Mouse (Mus musculus) kidney, adult 8-10 months (tissue): ENCODE data around the gene Fcrla.

Experiments used
- DNase-seq, 2 experiments: peaks; one replicate each; pipeline ENCODE4 v3.0.0; 2022

Fcrla gene

GRCm38 (mm10) chr1:170926941-170927340 lies 442 bp downstream of the Fcrla start:
- DNase-seq: no peak

GRCm38 (mm10) chr1:170924485-170924884 lies 2.9 kb downstream of the Fcrla start:
- DNase-seq: no peak

- no peak for DNase-seq
Observed at GRCm38 (mm10) chr1:170919308-170919707, 8.1 kb downstream of the Fcrla start.

GRCm38 (mm10) chr1:170915657-170916056 lies 11.7 kb downstream of the Fcrla start:
- DNase-seq: no peak

GRCm38 (mm10) chr1:170912891-170913615 lies 14.3 kb downstream of the Fcrla start, which contains the start of gene Fcrlb:
Gene Fcrlb (minus strand): TSS chr1:170912941.
- no peak for DNase-seq

GRCm38 (mm10) chr1:170911907-170912660 lies 15.3 kb downstream of the Fcrla start:
- DNase-seq: no peak

GRCm38 (mm10) chr1:170908341-170908740 lies 19.0 kb downstream of the Fcrla start:
- DNase-seq: no peak

- DNase-seq: no peak
Observed at GRCm38 (mm10) chr1:170907456-170908191, 19.8 kb downstream of the Fcrla start.

GRCm38 (mm10) chr1:170907111-170907455 lies 20.3 kb downstream of the Fcrla start:
- DNase-seq: no peak

- no peak for DNase-seq
Observed at GRCm38 (mm10) chr1:170903485-170903884, 23.9 kb downstream of the Fcrla start.

GRCm38 (mm10) chr1:170901536-170902238 lies 25.7 kb downstream of the Fcrla start:
- peak; percentile 72 to 89 for DNase-seq

- DNase-seq: peak; percentile 22 to 59
Observed at GRCm38 (mm10) chr1:170900799-170901467, 26.4 kb downstream of the Fcrla start.

GRCm38 (mm10) chr1:170898413-170899075 lies 28.8 kb downstream of the Fcrla start:
- DNase-seq: no peak

GRCm38 (mm10) chr1:170896651-170897281 lies 30.6 kb downstream of the Fcrla start:
- DNase-seq: no peak

- DNase-seq: peak in 1 of 2 experiments; percentile 22
Observed at GRCm38 (mm10) chr1:170894603-170895602, 32.5 kb downstream of the Fcrla start.

- no peak for DNase-seq
Observed at GRCm38 (mm10) chr1:170892279-170892678, 35.1 kb downstream of the Fcrla start.

- DNase-seq: no peak
Observed at GRCm38 (mm10) chr1:170891646-170892045, 35.7 kb downstream of the Fcrla start.

- DNase-seq: no peak
Observed at GRCm38 (mm10) chr1:170889310-170889709, 38.1 kb downstream of the Fcrla start.

- DNase-seq: no peak
Observed at GRCm38 (mm10) chr1:170886044-170886458, 41.3 kb downstream of the Fcrla start.
